Mouse (Mus musculus) limb, embryonic 12.5 days (tissue): ENCODE measurements around the gene Hacd1. TPM values are rescaled to one million over a fixed set of nuclear protein-coding genes. Genes with fewer than 3 reads are reported as not detected.
"Not testable (repeated sequence)": the region's sequence is repeated elsewhere in the genome, so short reads cannot be mapped to it uniquely, and the experiment has no call there.

Source experiments
- ATAC-seq: fragments of 200-750 bp; cut with Nextera tagmentation; 2 replicates; pipeline ENCODE4 v1.8.0; 2017; ENCODE audit warnings: low read depth, moderate TSS enrichment; ENCODE audit not compliant: insufficient number of reproducible peaks, insufficient read depth, low FRiP score, low TSS enrichment
- H3K27ac ChIP-seq: fragments of 300-500 bp; sonication (generic); 2 replicates; pipeline ENCODE4 v1.5.1; 2016; ENCODE audit warnings: mild to moderate bottlenecking, moderate library complexity
- H3K27me3 ChIP-seq: fragments of 300-500 bp; sonication (generic); 2 replicates; pipeline ENCODE4 v1.6.1; 2016; ENCODE audit warnings: mild to moderate bottlenecking, moderate library complexity
- H3K36me3 ChIP-seq: fragments of 300-500 bp; sonication (generic); 2 replicates; pipeline ENCODE4 v1.6.1; 2016; ENCODE audit warnings: mild to moderate bottlenecking, moderate library complexity
- H3K4me1 ChIP-seq: fragments of 300-500 bp; sonication (generic); replicated peaks from 2 replicates; pipeline ENCODE4 v1.6.1; 2016
- H3K4me2 ChIP-seq: fragments of 300-500 bp; sonication (generic); 2 replicates; pipeline ENCODE4 v1.6.1; 2016; ENCODE audit warnings: mild to moderate bottlenecking, moderate library complexity
- H3K4me3 ChIP-seq: fragments of 300-500 bp; sonication (generic); replicated peaks from 2 replicates; pipeline ENCODE4 v1.5.1; 2016; ENCODE audit warnings: mild to moderate bottlenecking
- H3K9ac ChIP-seq: fragments of 300-500 bp; sonication (generic); replicated peaks from 2 replicates; pipeline ENCODE4 v1.6.1; 2016; ENCODE audit warnings: mild to moderate bottlenecking, moderate library complexity
- H3K9me3 ChIP-seq: fragments of 300-500 bp; sonication (generic); 2 replicates; pipeline ENCODE4 v1.6.1; 2016; ENCODE audit warnings: mild to moderate bottlenecking, moderate library complexity
- WGBS: fragments of 180-500 bp; shearing (Covaris S2); methylation state at CpG from one replicate; pipeline ENCODE4 v1.1.7; 2016; 5-methylcytosine and 5-hydroxymethylcytosine counted together
- polyA plus RNA-seq: library from polyadenylated mRNA; unstranded; fragments of >200 nt; fragmentation: Nextera tagmentation; extraction: Ambion mirVana; gene quantifications from 2 replicates; pipeline ENCODE4 v1.2.1, GENCODE M21; 2016

Hacd1 gene
- 44.3 and 44.9 TPM in 2 replicates for polyA plus RNA-seq

DNA sequence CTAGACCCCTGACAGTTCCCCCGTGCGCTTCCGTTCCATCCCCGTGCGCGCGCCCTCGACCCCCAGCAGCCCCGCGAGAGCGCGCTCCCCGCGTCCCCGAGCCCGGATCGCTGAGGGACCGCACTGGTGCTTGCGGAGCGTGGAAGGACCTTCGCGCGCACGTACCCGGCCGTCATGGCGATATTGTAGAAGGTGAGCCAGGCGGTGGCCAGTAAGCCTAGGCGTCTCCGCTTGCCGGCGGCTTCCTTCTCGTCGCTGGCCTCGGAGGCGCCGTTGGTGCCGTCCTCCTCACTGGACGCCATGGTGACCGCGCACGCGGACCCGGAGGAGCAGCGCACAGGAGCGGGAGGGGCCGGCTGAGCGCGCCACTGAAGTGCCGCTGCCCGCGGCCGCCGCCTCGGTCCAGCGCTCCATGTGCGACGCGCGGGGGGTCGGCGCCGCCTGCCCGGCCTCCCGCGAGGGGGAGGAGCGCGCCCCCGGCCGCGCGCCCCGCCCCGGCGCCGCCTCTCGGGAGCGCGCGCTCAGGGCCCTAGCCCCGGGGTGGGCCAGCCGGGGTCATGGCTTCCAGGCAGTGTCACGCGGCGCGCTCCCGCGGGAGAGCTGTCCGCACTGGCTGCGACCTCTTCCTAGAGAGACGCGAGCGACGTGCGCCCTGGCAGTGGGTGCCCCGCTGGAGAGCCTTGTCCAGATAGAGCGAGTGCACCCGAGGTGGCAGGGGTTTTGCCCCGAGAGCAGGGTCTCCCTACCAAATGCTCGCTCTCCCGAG is at the start of gene Hacd1:
TSS of gene Hacd1 (minus strand) at position 570 of the 766 bp plus-strand sequence.
- Histone ChIP-seq H3K9ac (peak within 1 kb of the TSS; percentile 70), H3K27me3 (no peaks in the 10 kb centered on the region), H3K4me3 (peak within 1 kb of the TSS; percentile 75), H3K27ac (peak within 1 kb of the TSS; percentile 72), H3K4me2 (peak within 1 kb of the TSS; percentile 70), H3K36me3 (no peaks in the 10 kb centered on the region), H3K9me3 (no peaks in the 10 kb centered on the region), H3K4me1 (no peaks in the 10 kb centered on the region)
- peak; percentile 87 for ATAC-seq
- WGBS, result under 1% methylated on average over 88 of the region's 101 CpGs

GRCm38 (mm10) chr2:14103924-14104323 is 48.0 kb upstream of the Hacd1 start:
- H3K36me3 ChIP-seq, result peaks cover 16% of the 10 kb centered on the region
- WGBS, result 91% methylated on average over 1 of the region's 1 CpGs
- H3K9me3 ChIP-seq, result no peaks in the 10 kb centered on the region
- H3K4me3 ChIP-seq, result no peak overlapping the region
- no peak for ATAC-seq
- H3K27ac ChIP-seq, result no peak overlapping the region
- no peak overlapping the region for H3K9ac ChIP-seq
- H3K4me1 ChIP-seq, result no peaks in the 10 kb centered on the region
- H3K4me2 ChIP-seq, result no peak overlapping the region
- H3K27me3 ChIP-seq, result no peaks in the 10 kb centered on the region

GRCm38 (mm10) chr2:14102603-14103002 is 46.7 kb upstream of the Hacd1 start:
- no peak overlapping the region for H3K4me2 ChIP-seq
- ATAC-seq, result no peak
- peaks cover 16% of the 10 kb centered on the region for H3K36me3 ChIP-seq
- no peak overlapping the region for H3K9ac ChIP-seq
- no peak overlapping the region for H3K4me3 ChIP-seq
- 86% methylated on average over 2 of the region's 2 CpGs for WGBS
- no peaks in the 10 kb centered on the region for H3K4me1 ChIP-seq
- no peak overlapping the region for H3K27ac ChIP-seq
- no peaks in the 10 kb centered on the region for H3K27me3 ChIP-seq
- no peaks in the 10 kb centered on the region for H3K9me3 ChIP-seq

GRCm38 (mm10) chr2:14100533-14100932 is 44.6 kb upstream of the Hacd1 start:
- no peak overlapping the region for H3K9ac ChIP-seq
- no peak for ATAC-seq

GRCm38 (mm10) chr2:14078527-14078926 is 22.6 kb upstream of the Hacd1 start:
- not testable (repeated sequence) for H3K27ac ChIP-seq, H3K9me3 ChIP-seq, H3K9ac ChIP-seq, H3K27me3 ChIP-seq, H3K4me3 ChIP-seq, H3K4me2 ChIP-seq, H3K36me3 ChIP-seq, ATAC-seq
- 93% methylated on average over 9 of the region's 9 CpGs for WGBS
- peaks cover 16% of the 10 kb centered on the region for H3K4me1 ChIP-seq

More at GRCm38 (mm10) chr2:14100533-14100932, 44.6 kb upstream of the Hacd1 start:
- H3K4me2 ChIP-seq, result no peak overlapping the region
- H3K4me1 ChIP-seq, result no peaks in the 10 kb centered on the region
- peaks cover 13% of the 10 kb centered on the region; the same call in 1 of the 2 replicates for H3K9me3 ChIP-seq
- no peak overlapping the region for H3K4me3 ChIP-seq
- H3K27me3 ChIP-seq, result no peaks in the 10 kb centered on the region
- H3K27ac ChIP-seq, result no peak overlapping the region
- peaks cover 27% of the 10 kb centered on the region for H3K36me3 ChIP-seq

DNA sequence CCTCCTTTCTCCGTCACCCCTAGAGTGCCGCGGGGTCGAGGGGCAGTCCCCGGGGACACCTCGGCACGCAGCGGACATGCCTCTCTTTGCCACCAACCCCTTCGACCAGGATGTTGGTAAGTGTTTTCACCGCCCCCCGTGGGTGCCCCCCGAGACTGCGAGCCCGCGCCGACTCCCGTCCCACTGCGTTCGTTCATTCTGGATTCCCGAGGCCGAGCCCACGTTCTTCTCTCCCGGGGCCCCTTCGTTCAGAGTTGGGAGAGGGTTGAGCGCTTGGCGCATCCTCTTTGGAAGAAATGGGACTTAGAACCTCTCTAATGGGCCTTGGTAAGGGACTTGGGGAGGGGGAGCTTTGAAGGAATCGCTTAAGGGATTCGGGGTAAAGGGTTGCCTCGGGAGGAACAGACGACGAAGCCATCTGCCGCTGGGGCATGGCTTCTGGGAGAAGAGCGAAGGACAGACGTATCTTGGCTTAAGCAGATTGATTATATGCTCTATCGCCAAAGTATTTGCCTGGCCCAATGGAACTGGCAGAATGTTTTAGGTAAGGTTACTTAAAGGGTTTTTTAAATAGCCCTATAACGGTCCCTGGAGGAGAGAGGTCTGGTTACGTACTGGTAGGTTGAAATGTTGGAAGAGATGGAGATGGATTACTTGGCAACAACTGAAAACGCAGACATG is 18.4 kb upstream of the Hacd1 start:
- 1% methylated on average over 34 of the region's 38 CpGs for WGBS
- no peaks in the 10 kb centered on the region for H3K36me3 ChIP-seq
- peak overlapping the region; percentile 83 for H3K4me3 ChIP-seq
- H3K4me2 ChIP-seq, result peak overlapping the region; percentile 66
- no peaks in the 10 kb centered on the region for H3K27me3 ChIP-seq
- no peaks in the 10 kb centered on the region for H3K9me3 ChIP-seq
- peak overlapping the region; percentile 88 for H3K9ac ChIP-seq
- H3K4me1 ChIP-seq, result peaks cover 20% of the 10 kb centered on the region
- H3K27ac ChIP-seq, result peak overlapping the region; percentile 89
- ATAC-seq, result peak; percentile 14

DNA sequence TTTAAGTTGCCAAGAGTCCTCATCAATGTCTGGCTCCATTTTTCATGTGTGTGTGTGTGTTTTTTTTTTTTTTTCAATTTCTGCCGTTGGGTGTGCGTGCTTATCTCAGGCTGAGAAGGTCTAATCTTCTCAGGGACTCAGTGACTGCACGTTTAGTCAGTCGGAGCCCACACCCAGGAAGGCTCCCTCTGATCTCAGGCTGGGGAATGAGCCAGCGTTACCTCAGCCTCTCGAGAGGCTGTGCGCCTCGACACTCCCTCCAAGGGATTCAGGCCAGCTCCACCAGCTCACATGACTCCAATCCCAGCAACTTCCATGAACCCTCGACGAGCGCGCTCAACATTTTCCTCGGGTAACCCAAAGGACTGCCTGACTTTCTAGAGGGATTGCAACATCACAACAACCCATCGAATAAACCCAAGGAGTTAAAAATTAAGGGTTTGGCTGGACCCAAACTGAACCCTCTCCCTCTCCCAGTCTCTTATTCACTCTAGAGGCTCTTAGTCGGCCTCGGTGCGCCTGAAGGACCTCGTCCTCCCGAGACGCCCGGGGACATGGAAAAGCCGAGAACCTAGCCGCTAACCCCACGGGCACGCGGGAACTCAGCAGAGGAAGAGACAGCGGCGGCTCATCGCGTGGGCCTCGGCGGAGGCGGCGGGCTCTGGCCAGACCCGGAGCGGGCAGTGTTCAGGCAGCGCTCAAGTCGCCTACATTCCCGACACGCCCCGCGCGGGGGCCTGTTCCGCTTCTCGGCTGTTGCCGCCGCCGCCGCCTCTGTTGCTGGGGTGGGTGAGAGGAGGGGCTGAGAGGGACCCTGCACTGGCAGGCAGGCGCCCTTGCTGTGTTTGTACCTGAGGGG is 17.7 kb upstream of the Hacd1 start, which contains the start of gene Stam:
TSS of gene Stam (plus strand) at position 737 of the 859 bp plus-strand sequence.
- Histone ChIP-seq H3K4me1 (peaks cover 20% of the 10 kb centered on the region), H3K4me2 (peak within 1 kb of the TSS; percentile 66), H3K4me3 (peak within 1 kb of the TSS; percentile 83), H3K9ac (peak within 1 kb of the TSS; percentile 88), H3K27ac (peak within 1 kb of the TSS; percentile 89), H3K9me3 (no peaks in the 10 kb centered on the region), H3K27me3 (no peaks in the 10 kb centered on the region), H3K36me3 (no peaks in the 10 kb centered on the region)
- WGBS, result 1% methylated on average over 50 of the region's 50 CpGs
- peak; percentile 97 for ATAC-seq

- Histone ChIP-seq H3K27ac (peak overlapping the region; percentile 89), H3K27me3 (no peaks in the 10 kb centered on the region), H3K4me2 (peak overlapping the region; percentile 66), H3K9ac (peak overlapping the region; percentile 88), H3K4me3 (peak overlapping the region; percentile 83), H3K4me1 (peaks cover 20% of the 10 kb centered on the region), H3K9me3 (no peaks in the 10 kb centered on the region), H3K36me3 (no peaks in the 10 kb centered on the region)
- WGBS, result 20% methylated on average over 8 of the region's 8 CpGs
- ATAC-seq, result no peak
Measured at GRCm38 (mm10) chr2:14073008-14073361, 17.1 kb upstream of the Hacd1 start.

GRCm38 (mm10) chr2:14070466-14070865 is 14.5 kb upstream of the Hacd1 start:
- no peak overlapping the region for H3K4me3 ChIP-seq
- no peak overlapping the region for H3K4me2 ChIP-seq
- 85% methylated on average over 8 of the region's 8 CpGs for WGBS
- H3K4me1 ChIP-seq, result peaks cover 10% of the 10 kb centered on the region
- no peaks in the 10 kb centered on the region for H3K36me3 ChIP-seq
- H3K27me3 ChIP-seq, result no peaks in the 10 kb centered on the region
- H3K9me3 ChIP-seq, result no peaks in the 10 kb centered on the region
- no peak overlapping the region for H3K27ac ChIP-seq
- ATAC-seq, result no peak
- H3K9ac ChIP-seq, result no peak overlapping the region

DNA sequence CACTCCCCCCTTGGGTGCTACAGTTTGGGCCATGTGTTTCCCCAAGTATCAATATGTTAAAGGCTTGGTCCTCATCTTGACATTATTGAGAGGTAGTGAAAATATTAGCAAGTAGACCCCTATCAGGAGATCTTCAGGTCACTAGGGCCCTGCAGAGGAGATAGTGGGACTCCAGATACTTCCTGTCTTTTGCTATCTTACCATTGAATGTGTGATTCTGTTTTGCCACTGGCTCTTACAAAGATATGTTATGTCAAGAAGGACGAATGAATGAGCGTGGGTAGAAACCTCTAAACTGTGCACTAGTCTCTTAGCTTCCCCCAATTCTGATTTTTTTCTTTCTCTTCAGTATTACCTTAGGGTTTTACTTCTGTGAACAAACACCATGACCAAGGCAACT is 13.1 kb upstream of the Hacd1 start:
- WGBS, result 93% methylated on average over 2 of the region's 2 CpGs
- H3K4me1 ChIP-seq, result 0 out of 2 replicates have a peak, but pooled peaks cover 4% of the 10 kb centered on the region
- no peak for ATAC-seq
- no peak overlapping the region for H3K4me3 ChIP-seq
- H3K9me3 ChIP-seq, result no peaks in the 10 kb centered on the region
- H3K27me3 ChIP-seq, result no peaks in the 10 kb centered on the region
- no peak overlapping the region for H3K9ac ChIP-seq
- H3K27ac ChIP-seq, result no peak overlapping the region
- no peak overlapping the region for H3K4me2 ChIP-seq
- no peaks in the 10 kb centered on the region for H3K36me3 ChIP-seq
